Mouse (Mus musculus): ENCODE data around the gene Tnpo2.

Tnpo2 gene

GRCm38 (mm10) chr8:85027516-85027855 is 9.2 kb upstream of the Tnpo2 start:
- no peak for DNase-seq (ENCODE audit: low spot score)

- no peak for DNase-seq (ENCODE audit: low spot score)
These were observed 8.8 kb upstream of the Tnpo2 start for GRCm38 (mm10) chr8:85027922-85028321.

DNA sequence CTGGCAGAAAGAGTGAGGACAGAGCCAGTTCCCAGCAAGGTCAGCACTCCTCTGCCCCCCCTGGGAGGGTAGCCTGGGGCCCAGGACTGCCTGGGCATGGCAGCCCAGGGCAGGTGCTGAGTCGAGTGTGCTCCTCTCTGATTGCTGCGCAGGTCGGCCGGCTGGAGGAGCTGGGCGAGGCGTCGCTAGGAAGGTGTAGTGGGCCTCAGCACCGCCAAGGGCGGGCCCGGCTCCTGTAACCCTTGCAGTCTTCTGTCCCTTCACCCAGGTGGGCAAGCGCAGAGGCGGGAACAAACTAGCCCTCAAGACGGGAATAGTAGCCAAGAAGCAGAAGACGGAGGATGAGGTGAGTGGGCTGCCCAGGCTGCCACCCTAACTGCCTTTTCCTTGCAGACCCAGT is 7.4 kb upstream of the Tnpo2 start:
- no peak for DNase-seq (ENCODE audit: low spot score)

- DNase-seq (ENCODE audit: low spot score): no peak
These were observed 3.9 kb upstream of the Tnpo2 start for GRCm38 (mm10) chr8:85032622-85033311.

- DNase-seq (ENCODE audit: low spot score): no peak
These were observed 2.8 kb upstream of the Tnpo2 start for GRCm38 (mm10) chr8:85033867-85034266.

DNA sequence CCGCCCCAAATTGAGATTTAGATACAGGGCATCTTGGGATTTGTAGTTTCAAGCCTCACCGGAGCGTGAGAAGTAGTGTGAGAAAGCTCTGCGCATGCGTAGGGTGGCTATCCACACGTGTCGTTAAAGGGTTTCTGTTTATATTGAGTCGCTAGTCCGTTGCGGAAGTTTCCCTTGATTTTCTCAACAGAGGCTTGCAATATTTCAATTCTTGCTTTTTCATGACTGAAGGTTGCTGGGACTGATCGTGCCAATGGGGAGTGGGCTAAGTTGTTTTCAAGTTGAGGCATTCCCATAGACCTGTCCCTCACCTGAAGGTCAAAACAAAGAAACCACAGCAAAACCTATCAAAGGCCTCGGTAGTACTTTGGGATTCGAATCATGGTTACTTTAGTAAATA is 2.0 kb upstream of the Tnpo2 start:
- DNase-seq (ENCODE audit: low spot score): no peak

GRCm38 (mm10) chr8:85035165-85035727 is 1.5 kb upstream of the Tnpo2 start:
- DNase-seq (ENCODE audit: low spot score): no peak

- no peak for DNase-seq (ENCODE audit: low spot score)
These were observed 896 bp upstream of the Tnpo2 start for GRCm38 (mm10) chr8:85035728-85036310.

DNA sequence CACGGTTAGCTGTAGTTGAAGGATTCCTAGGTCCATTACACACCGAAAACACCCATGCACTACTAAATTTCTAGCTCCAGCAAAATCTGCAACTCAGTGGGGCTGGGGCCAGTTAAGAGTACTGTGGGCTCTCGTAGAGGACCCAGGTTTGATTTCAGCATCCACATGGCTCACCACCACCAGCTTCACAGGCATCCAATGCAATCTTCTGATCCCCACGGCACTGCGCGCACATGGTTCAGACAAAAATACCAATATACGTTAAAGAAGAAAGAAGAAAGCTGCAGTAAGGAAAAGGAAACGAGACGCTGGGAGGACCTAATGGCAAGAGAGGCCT is 366 bp upstream of the Tnpo2 start:
- DNase-seq (ENCODE audit: low spot score): no peak

GRCm38 (mm10) chr8:85037366-85037680 is 608 bp downstream of the Tnpo2 start:
- no peak for DNase-seq (ENCODE audit: low spot score)

DNA sequence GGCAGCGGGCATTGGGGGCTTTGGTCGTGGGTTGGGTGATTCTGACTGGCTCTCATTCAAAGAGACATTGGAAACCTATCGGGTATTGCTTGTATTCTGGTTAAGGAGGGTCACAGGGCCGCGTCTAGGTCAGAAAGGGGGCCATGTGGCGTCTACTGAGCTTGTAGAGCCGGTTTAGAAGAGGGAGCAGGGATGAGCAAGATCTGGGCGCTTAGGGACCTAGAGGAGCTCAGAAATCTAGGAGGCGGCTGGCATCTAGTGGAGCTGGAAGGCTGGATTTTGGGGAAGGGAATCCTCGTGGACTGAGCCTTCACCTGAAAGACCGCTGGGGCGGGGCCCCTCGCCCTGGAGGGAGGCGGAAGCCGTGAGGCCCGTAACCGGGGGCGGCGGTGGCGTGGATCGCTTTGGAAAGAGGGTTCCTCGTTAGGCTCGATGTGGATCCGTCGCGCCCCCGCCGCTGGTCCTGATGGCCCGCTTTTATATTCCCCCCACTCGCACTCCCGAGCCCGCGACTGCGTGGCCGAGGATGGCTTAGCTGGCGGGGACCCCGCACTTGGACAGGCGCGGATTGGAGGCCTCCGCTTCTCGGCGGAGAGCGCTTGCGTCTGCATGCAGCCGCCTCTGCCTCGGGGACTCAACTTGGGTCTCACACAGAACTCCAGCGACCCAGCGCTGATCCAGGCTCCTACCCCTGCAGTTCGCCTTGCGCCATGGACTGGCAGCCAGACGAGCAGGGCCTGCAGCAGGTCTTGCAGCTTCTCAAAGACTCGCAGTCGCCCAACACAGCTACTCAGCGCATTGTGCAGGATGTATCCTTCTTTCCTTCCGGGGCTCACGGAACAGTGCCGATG is 1.2 kb downstream of the Tnpo2 start:
- DNase-seq (ENCODE audit: low spot score): no peak

GRCm38 (mm10) chr8:85043619-85044018 is 6.9 kb downstream of the Tnpo2 start:
- no peak for DNase-seq (ENCODE audit: low spot score)

DNA sequence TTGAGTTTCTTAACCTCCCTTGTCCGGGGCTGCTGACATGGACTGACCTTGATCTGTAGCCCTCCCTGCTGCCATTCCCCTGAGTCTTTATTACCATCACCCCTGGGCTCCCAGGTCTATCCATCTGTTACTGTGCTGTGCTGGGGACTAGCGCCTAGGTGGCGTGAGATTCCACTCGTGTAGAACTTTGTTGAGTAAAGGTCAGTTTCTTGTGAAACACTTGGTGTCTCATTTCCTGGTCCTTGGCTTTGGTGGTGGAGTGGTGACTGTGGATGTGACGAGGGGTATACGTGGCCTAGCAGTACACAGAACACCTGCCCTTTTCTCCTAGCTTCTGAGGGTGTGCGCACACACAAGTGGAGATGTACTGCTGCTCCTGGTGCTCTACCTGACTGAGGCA is 20.7 kb downstream of the Tnpo2 start:
- DNase-seq (ENCODE audit: low spot score): no peak

DNA sequence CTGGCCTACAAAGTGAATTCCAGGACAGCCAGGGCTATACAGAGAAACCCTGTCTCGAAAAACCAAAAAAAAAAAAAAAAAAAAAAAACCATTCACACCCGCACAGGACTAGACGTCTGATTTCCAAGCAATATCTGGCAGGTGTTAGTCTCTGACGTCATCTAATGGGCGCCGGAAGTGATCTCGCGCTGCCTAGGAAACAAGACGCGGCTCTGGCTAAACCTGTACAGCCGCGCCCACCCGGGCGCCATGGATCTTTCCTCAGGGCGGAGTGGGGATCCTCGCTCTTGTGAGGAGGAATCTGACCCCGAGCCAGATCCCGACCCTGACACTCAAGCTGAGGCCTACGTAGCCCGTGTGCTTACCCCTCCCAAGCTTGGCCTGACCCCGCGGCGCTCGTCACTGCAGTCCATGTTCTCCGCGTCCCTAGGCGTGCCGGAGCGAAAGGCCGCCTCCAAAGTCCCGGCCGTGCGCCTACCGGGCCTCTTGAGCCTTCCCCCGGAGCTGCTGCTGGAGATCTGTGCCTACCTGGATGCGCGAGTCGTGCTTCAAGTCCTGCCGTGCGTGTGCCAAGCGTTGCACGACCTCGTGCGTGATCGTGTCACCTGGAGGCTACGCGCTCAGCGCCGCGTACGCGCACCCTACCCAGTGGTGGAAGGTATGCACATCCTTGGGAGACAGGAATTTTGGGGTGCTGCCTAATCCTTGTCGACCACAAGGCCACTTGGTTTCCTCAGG is 23.3 kb downstream of the Tnpo2 start, which contains the start of gene Fbxw9:
Gene Fbxw9 (plus strand): TSS at position 177 of the 738 bp plus-strand sequence.
- DNase-seq (ENCODE audit: low spot score): peak; percentile 87

GRCm38 (mm10) chr8:85062603-85063002 is 25.9 kb downstream of the Tnpo2 start:
- DNase-seq (ENCODE audit: low spot score): no peak

DNA sequence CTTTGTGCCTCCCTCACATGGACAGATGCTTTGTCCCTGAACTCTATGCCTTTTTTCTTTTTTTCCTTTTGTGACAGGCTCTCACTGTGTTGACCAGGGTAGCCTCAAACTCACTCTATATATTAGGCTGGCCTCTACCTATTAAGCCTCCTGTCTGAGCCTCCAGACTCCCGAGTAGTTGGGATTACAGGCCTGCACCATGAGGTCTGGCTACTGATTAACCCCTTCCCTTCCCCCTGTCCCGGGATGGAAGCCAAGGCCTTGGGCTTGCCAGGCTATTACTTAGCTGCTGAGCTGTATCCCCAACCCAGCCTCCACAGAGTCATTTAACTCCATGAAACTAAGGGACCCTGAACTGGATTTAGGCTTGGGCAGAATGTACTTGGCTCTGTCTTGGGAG is 28.5 kb downstream of the Tnpo2 start:
- DNase-seq (ENCODE audit: low spot score): no peak

DNA sequence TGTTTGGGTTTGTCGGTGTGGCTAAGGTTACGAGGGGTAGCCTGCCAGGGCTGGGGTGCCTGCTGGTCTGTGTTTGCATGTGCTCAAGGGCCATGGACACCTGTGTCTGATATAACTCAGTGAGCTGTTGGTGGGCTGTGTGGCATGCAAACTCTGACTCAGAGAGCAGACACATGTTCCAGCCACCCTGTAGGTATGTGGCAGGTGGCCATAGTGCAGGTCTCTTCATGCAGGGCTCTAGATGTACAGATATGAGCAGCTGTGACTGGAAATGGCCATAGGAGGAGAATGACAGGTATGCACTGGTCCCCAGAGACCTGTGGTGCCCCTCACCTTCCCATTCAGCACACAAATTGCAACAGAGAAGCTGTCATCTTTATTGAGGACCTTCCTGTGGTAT is 30.4 kb downstream of the Tnpo2 start:
- no peak for DNase-seq (ENCODE audit: low spot score)

DNA sequence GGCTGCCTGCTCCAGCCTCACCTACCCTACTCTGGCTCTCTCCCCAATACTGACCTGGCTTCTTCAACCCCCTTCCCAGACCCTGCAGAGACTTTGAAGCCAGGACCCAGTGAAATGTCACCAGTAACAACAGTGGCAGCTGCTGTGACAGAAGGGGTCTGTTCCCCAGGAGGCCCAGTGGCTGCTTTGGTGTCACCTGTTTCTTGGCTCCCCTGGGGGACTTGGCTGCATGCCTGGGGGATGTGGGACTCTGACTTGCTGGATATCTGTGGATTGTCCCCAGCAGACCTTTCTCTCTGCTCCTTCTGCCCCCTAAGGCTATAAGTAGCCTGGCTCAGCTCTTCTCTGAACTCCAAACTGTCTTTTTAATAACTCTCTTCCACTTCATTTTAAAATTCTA is 31.3 kb downstream of the Tnpo2 start, which contains the start of gene Gm5741:
Gene Gm5741 (minus strand): TSS at position 1 of the 400 bp plus-strand sequence.
- DNase-seq (ENCODE audit: low spot score): no peak

DNA sequence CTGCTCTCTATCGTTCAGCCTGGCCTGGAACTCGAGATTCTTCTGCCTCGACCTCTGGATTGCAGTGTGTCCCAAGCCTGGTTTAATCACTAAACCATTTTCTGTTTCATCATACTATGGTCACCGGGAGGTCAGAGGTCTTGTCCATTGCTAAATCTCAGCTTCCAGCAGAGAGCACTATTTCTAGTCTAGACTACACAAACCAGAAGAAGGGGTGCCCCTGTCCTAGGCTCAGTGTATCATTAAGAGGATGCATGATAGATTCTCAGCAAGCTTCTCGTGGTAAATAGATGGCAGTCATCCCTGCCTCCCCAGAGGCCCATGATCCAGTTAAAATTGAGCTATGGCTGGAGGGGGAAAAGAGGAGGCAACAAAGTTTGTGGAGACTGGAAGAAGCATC is 34.3 kb downstream of the Tnpo2 start:
- no peak for DNase-seq (ENCODE audit: low spot score)

GRCm38 (mm10) chr8:85071514-85072281 is 35.0 kb downstream of the Tnpo2 start, which contains the start of gene Dhps:
Gene Dhps (plus strand): TSS chr8:85071757.
- DNase-seq (ENCODE audit: low spot score): peak; percentile 90

- no peak for DNase-seq (ENCODE audit: low spot score)
These were observed 35.7 kb downstream of the Tnpo2 start for GRCm38 (mm10) chr8:85072364-85072929.
